Mouse (Mus musculus) layer of hippocampus, adult 9-10 months (tissue): ENCODE measurements around the gene Rhot2.

Source experiments
- DNase-seq: peaks from one replicate; pipeline ENCODE4 v3.0.0; 2022; ENCODE audit warnings: low spot score

Gene Rhot2

GRCm38 (mm10) chr17:25844396-25844901, at the start of gene Rhot2:
Gene Rhot2 (minus strand): TSS chr17:25844851.
- DNase-seq, result peak; percentile 83

- DNase-seq, result no peak
Observed at GRCm38 (mm10) chr17:25893975-25894617, 49.4 kb upstream of the Rhot2 start.

GRCm38 (mm10) chr17:25888837-25889236, 44.2 kb upstream of the Rhot2 start:
- DNase-seq, result no peak

GRCm38 (mm10) chr17:25887467-25887866, 42.8 kb upstream of the Rhot2 start:
- no peak for DNase-seq

GRCm38 (mm10) chr17:25886806-25887205, 42.2 kb upstream of the Rhot2 start:
- DNase-seq, result no peak

- DNase-seq, result no peak
Observed at GRCm38 (mm10) chr17:25885636-25886035, 41.0 kb upstream of the Rhot2 start.

GRCm38 (mm10) chr17:25883824-25884223, 39.2 kb upstream of the Rhot2 start:
- no peak for DNase-seq

GRCm38 (mm10) chr17:25883268-25883667, 38.6 kb upstream of the Rhot2 start:
- DNase-seq, result no peak

- no peak for DNase-seq
Observed at GRCm38 (mm10) chr17:25882306-25882705, 37.7 kb upstream of the Rhot2 start.

- no peak for DNase-seq
Observed at GRCm38 (mm10) chr17:25881691-25882090, 37.0 kb upstream of the Rhot2 start.

GRCm38 (mm10) chr17:25880913-25881641, 36.4 kb upstream of the Rhot2 start:
- no peak for DNase-seq

- DNase-seq, result no peak
Observed at GRCm38 (mm10) chr17:25880196-25880910, 35.7 kb upstream of the Rhot2 start, which contains the start of gene Wfikkn1. Gene Wfikkn1 (minus strand): TSS chr17:25880858.

GRCm38 (mm10) chr17:25879750-25880149, 35.1 kb upstream of the Rhot2 start:
- no peak for DNase-seq

- no peak for DNase-seq
Observed at GRCm38 (mm10) chr17:25879261-25879660, 34.6 kb upstream of the Rhot2 start.

GRCm38 (mm10) chr17:25878611-25879180, 34.0 kb upstream of the Rhot2 start:
- DNase-seq, result no peak

GRCm38 (mm10) chr17:25877741-25878610, 33.3 kb upstream of the Rhot2 start:
- no peak for DNase-seq

GRCm38 (mm10) chr17:25877025-25877424, 32.4 kb upstream of the Rhot2 start:
- DNase-seq, result no peak

GRCm38 (mm10) chr17:25876347-25876915, 31.8 kb upstream of the Rhot2 start:
- DNase-seq, result no peak

- peak; percentile 86 for DNase-seq
Observed at GRCm38 (mm10) chr17:25875171-25876136, 30.8 kb upstream of the Rhot2 start.

GRCm38 (mm10) chr17:25874721-25875170, 30.1 kb upstream of the Rhot2 start, which contains the start of gene Mettl26:
Gene Mettl26 (plus strand): TSS chr17:25875074.
- DNase-seq, result peak; percentile 100
